Mouse (Mus musculus) activated CD4-positive, CD25-positive, alpha-beta regulatory T cell, adult 4 months (primary cell): ENCODE measurements around the gene Ddx23. TPM values are rescaled to one million over a fixed set of nuclear protein-coding genes. Genes with fewer than 3 reads are reported as not detected.

Experiments
- ATAC-seq: one replicate; pipeline ENCODE4 v1.8.0; 2017
- polyA plus RNA-seq, 2 experiments: library from polyadenylated mRNA; unstranded; fragments of 100-300 nt; shearing (Covaris generic); gene quantifications; one replicate each; pipeline ENCODE4 v1.2.1; 2017

The Ddx23 gene
- polyA plus RNA-seq, 2 experiments from 2014 or later: 22.8 to 27.3 TPM

- no peak for ATAC-seq
Measured at GRCm38 (mm10) chr15:98674284-98674993, 11.7 kb upstream of the Ddx23 start.

- no peak for ATAC-seq
Measured at GRCm38 (mm10) chr15:98673732-98674131, 11.0 kb upstream of the Ddx23 start.

DNA sequence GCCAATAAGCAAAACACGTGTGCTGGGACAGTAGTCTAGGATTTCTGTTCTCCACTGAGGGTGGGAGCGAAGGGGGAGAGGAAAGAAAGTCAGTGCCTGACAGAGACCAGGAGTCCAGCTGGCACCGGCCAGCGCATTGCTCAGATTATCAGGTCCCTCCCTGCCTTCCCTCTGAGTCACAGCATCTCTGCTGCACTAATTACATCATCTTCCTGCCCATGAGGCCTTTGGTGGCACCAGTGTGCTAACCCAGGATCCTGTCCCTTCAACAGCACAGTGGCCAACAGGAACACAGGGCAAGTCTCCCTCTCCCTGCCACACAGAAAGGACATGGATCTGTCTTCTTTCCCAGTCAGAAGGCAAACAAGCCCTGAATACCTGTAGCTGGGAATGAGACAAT is 9.9 kb upstream of the Ddx23 start:
- ATAC-seq: no peak

- no peak for ATAC-seq
Measured at GRCm38 (mm10) chr15:98664042-98664907, 1.6 kb upstream of the Ddx23 start.

GRCm38 (mm10) chr15:98662198-98662566 is 512 bp downstream of the Ddx23 start:
- ATAC-seq: peak; percentile 57

- no peak for ATAC-seq
Measured at GRCm38 (mm10) chr15:98656982-98657751, 5.5 kb downstream of the Ddx23 start.

- ATAC-seq: no peak
Measured at GRCm38 (mm10) chr15:98652174-98652573, 10.5 kb downstream of the Ddx23 start.

- ATAC-seq: no peak
Measured at GRCm38 (mm10) chr15:98651431-98651830, 11.3 kb downstream of the Ddx23 start.

DNA sequence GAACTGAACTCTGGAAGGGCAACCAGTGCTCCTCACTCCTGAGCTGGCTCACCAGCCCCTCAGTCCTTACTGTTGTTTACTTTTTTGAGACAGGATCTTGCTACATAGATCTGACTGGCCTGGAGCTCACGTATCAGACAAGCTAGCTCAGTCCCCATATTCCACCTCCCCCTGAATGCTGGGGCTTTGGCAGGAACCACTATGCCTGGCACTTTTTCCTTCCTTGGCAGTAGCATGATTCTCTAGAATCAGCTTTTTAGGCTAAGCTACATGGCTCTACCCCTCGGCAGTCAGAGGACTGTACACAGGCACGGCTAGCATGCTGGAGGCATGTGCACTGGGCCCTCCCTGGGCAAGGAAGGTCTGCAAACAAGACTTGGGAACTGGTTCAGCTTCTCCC is 14.6 kb downstream of the Ddx23 start:
- ATAC-seq: no peak

GRCm38 (mm10) chr15:98647308-98647707 is 15.4 kb downstream of the Ddx23 start:
- ATAC-seq: no peak

DNA sequence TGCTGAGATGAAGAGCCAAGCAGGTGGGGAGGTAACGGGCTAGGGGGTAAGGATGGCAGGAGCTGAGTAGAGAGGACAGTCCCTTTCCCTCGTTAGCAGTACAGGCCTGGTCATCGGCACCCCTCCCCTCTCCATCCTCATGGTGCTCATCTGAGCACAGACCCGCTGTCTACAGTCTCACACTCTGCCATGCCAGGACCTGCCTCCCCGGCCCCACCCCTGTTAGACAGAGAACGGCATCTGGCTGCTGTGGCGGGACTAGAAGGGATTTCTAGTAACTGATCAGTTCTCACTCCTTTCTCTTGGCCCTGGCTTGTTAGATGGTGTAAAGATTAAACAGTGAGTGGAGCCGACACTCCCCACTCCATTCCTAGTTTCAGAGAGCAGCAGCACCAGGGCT is 16.0 kb downstream of the Ddx23 start:
- ATAC-seq: no peak

GRCm38 (mm10) chr15:98645057-98646026 is 17.4 kb downstream of the Ddx23 start:
- no peak for ATAC-seq

DNA sequence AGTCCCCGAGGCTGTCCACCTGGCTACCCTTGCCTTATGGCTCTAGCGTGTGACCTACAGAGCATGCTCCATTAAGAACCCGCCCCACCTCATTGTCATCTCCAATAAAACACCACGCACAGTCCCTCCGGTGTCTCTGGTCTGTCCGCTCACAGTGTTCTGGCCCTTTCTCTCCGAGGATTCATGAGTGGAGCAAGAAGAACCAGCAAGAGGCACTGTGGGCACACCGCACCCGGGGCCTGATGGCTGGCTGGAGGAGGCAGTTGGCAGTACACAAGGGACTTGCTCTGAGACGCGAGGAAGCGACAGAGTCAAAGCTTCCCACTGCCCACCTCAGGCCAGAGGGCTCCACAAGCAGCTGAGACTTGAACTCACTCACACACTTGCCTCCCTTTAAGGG is 18.3 kb downstream of the Ddx23 start:
- no peak for ATAC-seq

DNA sequence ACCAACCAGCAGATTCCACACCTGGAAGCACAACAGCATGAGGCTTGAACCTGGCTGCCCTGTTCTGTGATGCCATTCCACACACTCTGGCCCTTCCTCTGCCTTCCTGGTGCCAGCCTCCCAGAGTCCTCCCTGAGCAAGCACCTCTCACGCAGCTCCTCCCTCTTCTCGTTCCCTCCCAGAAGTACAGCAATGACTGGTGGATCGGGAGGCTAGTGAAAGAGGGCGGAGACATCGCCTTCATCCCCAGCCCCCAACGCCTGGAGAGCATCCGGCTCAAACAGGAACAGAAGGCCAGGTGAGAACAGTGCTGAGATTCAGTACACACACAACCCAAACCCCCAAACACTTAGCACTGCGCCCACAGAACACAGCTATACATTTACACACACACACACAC is 22.5 kb downstream of the Ddx23 start:
- ATAC-seq: no peak

- no peak for ATAC-seq
Measured at GRCm38 (mm10) chr15:98637155-98637554, 25.5 kb downstream of the Ddx23 start.

DNA sequence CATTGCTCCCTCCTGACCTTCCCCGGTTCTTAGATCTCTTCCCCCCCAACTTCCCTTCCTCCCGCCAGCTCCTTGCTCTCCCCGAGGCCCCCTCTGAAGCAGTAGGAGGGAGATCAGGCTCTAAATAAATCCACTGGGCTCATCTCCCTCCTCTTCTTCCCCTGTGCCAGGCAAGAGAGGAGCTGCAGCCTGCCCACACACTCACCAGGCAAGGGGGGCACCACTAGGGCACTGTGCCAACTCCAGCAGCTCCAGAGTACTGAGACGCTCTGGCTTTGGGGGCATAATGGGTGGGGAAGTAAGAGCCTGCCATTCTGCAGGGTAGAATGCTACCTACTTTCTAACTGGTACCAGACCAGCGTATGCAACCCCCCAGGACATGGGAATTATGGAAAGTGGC is 26.2 kb downstream of the Ddx23 start:
- ATAC-seq: no peak

DNA sequence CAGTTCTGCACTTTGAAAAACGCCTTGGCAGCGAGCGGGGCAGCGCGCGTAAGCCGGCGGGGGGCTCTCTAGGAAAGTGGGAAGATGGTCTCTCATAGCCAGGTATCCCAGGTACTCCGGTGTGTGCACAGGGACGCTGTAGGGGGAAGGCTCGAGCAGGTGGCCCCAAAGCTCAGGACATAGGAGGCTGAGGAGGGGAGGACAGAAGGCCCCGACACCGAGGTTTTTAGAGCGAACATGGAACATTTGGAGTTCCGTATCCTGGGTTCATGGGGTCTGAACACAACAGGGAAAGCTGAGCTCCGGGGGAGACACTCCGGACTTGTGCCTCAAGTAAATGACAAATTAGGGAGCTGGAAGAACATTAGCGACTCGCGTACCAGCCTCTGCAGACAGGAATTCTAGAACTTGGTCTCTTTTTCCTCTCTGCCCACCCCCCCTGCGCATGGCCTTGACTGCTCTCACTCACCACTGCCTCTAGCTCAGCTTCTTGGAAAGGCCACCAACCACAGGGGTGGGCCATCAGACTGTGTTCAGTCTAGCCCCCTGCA is 27.3 kb downstream of the Ddx23 start:
- no peak for ATAC-seq

DNA sequence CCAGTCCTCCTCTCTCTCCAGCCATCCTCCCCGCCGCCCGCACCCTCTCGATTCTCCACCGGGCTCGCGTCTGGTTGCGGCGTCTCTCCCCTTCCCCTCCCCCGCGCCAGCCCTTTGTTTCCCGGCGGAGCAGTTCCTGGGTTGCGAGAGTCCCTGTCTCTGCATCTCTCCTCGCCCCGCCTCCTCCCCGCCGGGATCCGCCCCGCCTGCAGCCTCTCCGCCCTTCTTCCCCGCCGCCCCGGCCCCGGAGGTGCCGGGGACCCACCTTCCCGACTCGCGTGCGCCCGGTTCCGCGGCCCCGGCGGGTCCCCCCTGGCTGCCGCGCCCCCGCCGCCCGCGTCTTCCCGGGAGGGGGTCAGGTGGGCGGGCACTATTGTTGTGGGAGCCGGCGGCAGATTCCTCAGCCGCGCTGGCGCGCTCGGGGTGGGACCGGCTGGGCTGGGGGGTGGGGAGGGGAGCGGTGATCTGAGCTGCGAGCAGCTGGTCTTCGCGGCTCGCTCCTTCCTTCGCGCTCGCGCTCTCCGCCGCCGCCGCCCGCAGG is 28.1 kb downstream of the Ddx23 start:
- ATAC-seq: peak; percentile 56

DNA sequence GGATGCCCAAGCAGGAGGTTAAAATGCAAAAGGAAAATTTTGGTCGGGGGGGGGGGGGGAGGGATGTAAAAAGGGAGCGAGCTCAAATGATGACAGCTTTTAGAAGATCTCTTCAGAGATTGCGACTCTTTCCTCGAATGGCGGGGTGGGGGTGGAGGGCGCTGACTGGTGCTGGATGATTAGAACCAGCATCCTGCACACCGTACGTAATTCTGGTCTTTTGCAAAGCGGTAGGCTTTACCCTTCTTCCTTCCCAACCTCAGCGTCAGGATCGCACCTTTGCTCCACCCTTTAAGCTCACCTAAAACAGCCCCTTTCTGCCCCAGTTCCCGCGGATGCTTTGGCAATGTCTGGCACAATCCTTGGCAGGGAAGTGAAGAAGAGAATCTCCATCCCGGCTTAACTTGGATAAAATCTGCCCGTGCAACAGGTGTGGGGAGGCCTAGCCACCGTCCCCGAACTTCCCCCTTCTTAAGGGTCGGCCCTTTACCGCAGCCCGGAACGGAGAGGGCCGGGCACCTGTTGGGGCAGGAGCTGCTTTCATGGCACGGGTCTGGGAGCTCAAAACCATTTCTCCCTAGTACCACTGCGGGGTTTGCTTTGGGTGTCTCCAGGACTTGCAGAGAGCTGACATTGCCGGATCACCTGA is 28.7 kb downstream of the Ddx23 start:
- peak; percentile 21 for ATAC-seq

GRCm38 (mm10) chr15:98632921-98633320 is 29.8 kb downstream of the Ddx23 start:
- no peak for ATAC-seq
